Comparison of ENCODE assay signal across 8 mouse cellular contexts in the genomic region with DNA sequence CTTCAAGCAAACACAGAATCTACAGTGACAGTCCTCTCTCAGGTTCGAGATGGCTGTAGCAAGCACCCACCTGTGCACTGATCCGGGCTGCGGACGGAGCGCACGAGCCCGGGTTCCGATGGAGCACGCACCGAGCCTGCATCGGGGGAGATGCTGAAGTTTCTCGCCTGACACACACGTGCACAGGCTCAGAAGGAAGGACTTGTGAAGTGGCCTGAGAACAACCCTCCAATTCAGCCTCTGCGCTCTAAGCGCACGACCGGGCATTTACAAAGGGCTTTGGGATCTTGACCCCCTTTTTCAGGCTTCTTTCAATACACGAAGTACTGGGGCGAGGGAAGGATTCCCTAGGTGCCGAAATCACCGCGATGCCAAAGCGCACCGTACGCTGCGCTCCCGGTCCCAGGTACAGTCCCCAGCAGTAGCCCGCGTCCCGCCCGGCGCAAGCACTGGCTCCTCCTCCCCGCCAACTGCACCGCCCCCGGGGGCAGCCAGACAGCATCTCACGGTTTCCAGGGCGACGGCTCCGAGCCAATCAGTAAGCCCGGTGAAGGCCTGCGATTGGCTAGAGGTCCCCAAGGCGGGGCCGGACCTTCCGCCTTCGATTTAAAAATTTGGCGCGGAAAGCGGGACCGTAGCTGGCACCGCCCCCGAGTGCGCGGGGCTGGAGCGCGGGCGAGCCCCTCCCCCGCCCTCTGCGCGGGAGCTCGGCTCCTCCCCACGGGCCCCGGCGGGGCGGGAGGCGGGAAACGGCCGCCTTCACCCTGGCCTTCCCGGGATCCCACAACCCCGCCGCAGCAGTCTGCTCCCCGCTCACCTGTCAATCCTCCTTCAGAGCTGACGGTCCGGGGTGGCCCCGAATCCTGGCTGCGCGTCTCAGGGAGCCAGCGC. TPM values are rescaled to one million over a fixed set of nuclear protein-coding genes. Genes with fewer than 3 reads are reported as not detected.
DNase-seq lines count a peak whose midpoint lies in the region; ATAC-seq lines count a peak whose summit lies in the region.

No protein-coding gene starts in this region.

- peak overlapping the region; percentile 72 for H3K9ac ChIP-seq in forebrain, embryonic 14.5 days (ENCODE audit: low read length)
- H3K9ac ChIP-seq in neural tube, embryonic 15.5 days (replicated peaks) = peak overlapping the region; percentile 44

- peaks cover 7% of the 10 kb centered on the region for H3K27me3 ChIP-seq in forebrain, embryonic 14.5 days (replicated peaks; ENCODE audit: control insufficient read depth, insufficient read depth, low read length)
- H3K27me3 ChIP-seq in neural tube, embryonic 15.5 days (replicated peaks) = peaks cover 32% of the 10 kb centered on the region

- peak overlapping the region; percentile 64; the same call in 1 of the 2 replicates for H3K27ac ChIP-seq in forebrain, embryonic 14.5 days (ENCODE audit: low read depth, low read length)
- no peak overlapping the region for H3K27ac ChIP-seq in neural tube, embryonic 15.5 days (replicated peaks)

- peaks cover 6% of the 10 kb centered on the region; the same call in 1 of the 2 replicates for H3K36me3 ChIP-seq in forebrain, embryonic 14.5 days (ENCODE audit: control insufficient read depth, insufficient read depth, low read length)
- no peaks in the 10 kb centered on the region for H3K36me3 ChIP-seq in neural tube, embryonic 15.5 days

- under 1% methylated on average over 67 of the region's 77 CpGs for WGBS in forebrain, embryonic 14.5 days
- WGBS in neural tube, embryonic 15.5 days = 0% methylated on average over 71 of the region's 77 CpGs

- peak; percentile 98 for ATAC-seq in forebrain, embryonic 14.5 days
- ATAC-seq in neural tube, embryonic 15.5 days (ENCODE audit: low FRiP score) = peak; percentile 99

- intact Hi-C loops in heart, postnatal 14 days (cut with DNase I) = no loop called here

- H3K4me3 ChIP-seq in forebrain, embryonic 14.5 days (ENCODE audit: low read depth, low read length) = peak overlapping the region; percentile 67
- peak overlapping the region; percentile 73 for H3K4me3 ChIP-seq in neural tube, embryonic 15.5 days (replicated peaks)

- H3K4me1 ChIP-seq in forebrain, embryonic 14.5 days (ENCODE audit: control insufficient read depth, insufficient read depth, low read length) = peaks cover 7% of the 10 kb centered on the region; the same call in 1 of the 2 replicates
- peaks cover 20% of the 10 kb centered on the region for H3K4me1 ChIP-seq in neural tube, embryonic 15.5 days

- DNase-seq in ES-CJ7 (ENCODE audit: low read depth, low spot score) = peak; percentile 96
- DNase-seq in cerebellum, adult 11 months = peak; percentile 81
- DNase-seq in forebrain, embryonic 14.5 days (ENCODE audit: low spot score) = peak; percentile 99
- peak; percentile 95 to 97 for DNase-seq in heart, postnatal 14 days
- peak; percentile 95 for DNase-seq in layer of hippocampus, adult 11-12 months (ENCODE audit: low spot score)
- peak; percentile 95 to 96 for DNase-seq in lung, adult 18-20 months
- peak; percentile 95 for DNase-seq in testis, postnatal 14 days (ENCODE audit: low spot score)

- H3K4me2 ChIP-seq in forebrain, embryonic 14.5 days (ENCODE audit: low read length) = peak overlapping the region; percentile 99
- peak overlapping the region; percentile 100 for H3K4me2 ChIP-seq in neural tube, embryonic 15.5 days

- H3K9me3 ChIP-seq in forebrain, embryonic 14.5 days (replicated peaks; ENCODE audit: control insufficient read depth, low read length) = no peaks in the 10 kb centered on the region
- no peaks in the 10 kb centered on the region for H3K9me3 ChIP-seq in neural tube, embryonic 15.5 days (replicated peaks)

RNA-seq across cellular contexts. Expression of a gene that starts 0.6 kb away (rescaled TPM):
- 4.1 and 4.6 TPM in 2 replicates for polyA plus RNA-seq in forebrain, embryonic 14.5 days (2014; fragmentation: Nextera tagmentation; extraction: Ambion mirVana)
- total RNA-seq in heart, postnatal 14 days (2021) = 1 to 10 TPM; 1.8 to 3.3 TPM
- 2.3 and 7.0 TPM in 2 replicates for polyA plus RNA-seq in neural tube, embryonic 15.5 days (2015; fragmentation: Nextera tagmentation; extraction: Ambion mirVana)

RNA-seq across cellular contexts. Expression of a gene that starts 27.7 kb away (rescaled TPM):
- 6.3 and 15.5 TPM in 2 replicates for polyA plus RNA-seq in forebrain, embryonic 14.5 days (2014; fragmentation: Nextera tagmentation; extraction: Ambion mirVana)
- total RNA-seq in heart, postnatal 14 days (2021) = 10 to 100 TPM; 60.0 to 64.1 TPM
- 27.6 and 31.3 TPM in 2 replicates for polyA plus RNA-seq in neural tube, embryonic 15.5 days (2015; fragmentation: Nextera tagmentation; extraction: Ambion mirVana)

RNA-seq across cellular contexts. Expression of a gene that starts 33.0 kb away (rescaled TPM):
- polyA plus RNA-seq in forebrain, embryonic 14.5 days (2014; fragmentation: Nextera tagmentation; extraction: Ambion mirVana) = not detected in 2 replicates
- 1,000 to 10,000 TPM; 1,478 to 1,683 TPM for total RNA-seq in heart, postnatal 14 days (2021)
- 6.1 and 10.0 TPM in 2 replicates for polyA plus RNA-seq in neural tube, embryonic 15.5 days (2015; fragmentation: Nextera tagmentation; extraction: Ambion mirVana)
